Mouse (Mus musculus) inflammation-experienced regulatory T-cells, adult 6 months (primary cell): ENCODE measurements around the gene Tas2r119. TPM values are rescaled to one million over a fixed set of nuclear protein-coding genes. Genes with fewer than 3 reads are reported as not detected.

ENCODE experiments used
- ATAC-seq: one replicate; pipeline ENCODE4 v1.8.0; 2017
- polyA plus RNA-seq, 3 experiments: library from polyadenylated mRNA; unstranded; fragments of 100-300 nt; shearing (Covaris generic); gene quantifications; one replicate each; pipeline ENCODE4 v1.2.1; 2017

The Tas2r119 gene
- polyA plus RNA-seq, 3 experiments from 2014 or later: not detected

DNA sequence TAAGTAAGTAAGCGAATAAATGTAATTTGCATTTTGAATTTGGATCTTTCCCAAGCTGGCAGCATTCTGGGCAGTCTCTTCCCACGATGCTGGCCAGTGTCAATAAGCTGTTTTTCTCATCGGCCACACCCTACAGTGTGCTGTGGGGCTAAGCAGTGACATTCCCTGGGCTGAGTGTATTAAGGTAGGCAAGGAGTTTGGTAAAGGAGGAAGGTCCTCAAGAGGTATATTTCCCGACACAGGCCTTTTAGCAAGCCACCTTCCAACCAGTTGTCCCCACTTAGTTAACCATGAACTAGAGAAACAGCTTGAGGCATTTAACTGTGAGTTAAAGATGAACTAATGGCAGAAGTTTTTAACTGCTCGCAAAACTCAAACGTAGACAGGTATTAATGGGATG lies 49.3 kb downstream of the Tas2r119 start:
- ATAC-seq: no peak

DNA sequence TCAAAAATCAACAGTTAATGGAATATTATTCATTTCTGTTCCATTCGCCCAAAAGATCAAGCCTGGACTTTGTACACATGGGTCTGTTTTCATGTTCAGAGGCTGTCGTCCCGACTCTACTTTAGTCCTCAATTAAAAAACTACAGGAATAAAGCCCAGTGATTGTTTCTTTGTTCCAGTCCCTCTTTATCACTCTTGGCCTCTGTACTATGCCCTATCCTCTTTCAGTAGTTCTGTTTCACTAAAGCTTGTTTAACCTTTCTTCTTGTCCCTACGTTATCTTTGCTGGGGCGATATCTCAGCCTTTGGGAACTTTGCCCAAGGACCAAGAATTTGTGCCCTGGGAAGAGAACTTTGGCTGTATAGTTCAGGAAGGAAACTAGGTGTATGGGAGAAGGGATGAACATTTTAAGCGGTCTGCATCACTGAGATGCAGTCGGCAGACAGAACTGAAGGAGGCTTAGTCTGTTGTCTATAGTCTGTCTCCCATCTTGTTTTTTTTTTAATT lies 49.9 kb downstream of the Tas2r119 start:
- ATAC-seq: no peak

Other genes starting within 250 kb of the Tas2r119 start
- gene Sema5a, start 67.5 kb downstream of the Tas2r119 start, polyA plus RNA-seq: not detected